Mouse (Mus musculus): ENCODE measurements around the gene Gtf2ird2. TPM values are rescaled to one million over a fixed set of nuclear protein-coding genes. Genes with fewer than 3 reads are reported as not detected.

Gene Gtf2ird2
- polyA plus RNA-seq, 1 experiment: 17.6 TPM

DNA sequence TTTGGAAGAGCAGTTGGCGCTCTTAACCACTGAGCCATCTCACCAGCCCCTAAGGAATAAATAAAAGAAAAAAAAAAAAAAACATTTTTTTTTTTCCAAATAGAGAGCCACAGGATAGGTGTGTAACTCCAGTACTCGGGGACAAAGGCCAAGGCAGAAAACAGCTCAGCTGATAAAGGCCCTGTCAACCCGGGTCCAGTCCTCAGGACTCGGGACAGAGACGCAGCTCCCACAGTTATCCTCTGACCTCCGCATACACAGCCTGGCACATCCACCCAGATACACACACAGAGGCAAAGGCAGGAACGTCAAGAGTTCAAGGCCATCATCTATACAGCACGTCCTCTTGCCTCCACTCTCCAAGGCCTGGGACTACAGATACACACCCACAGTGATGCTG lies 13.7 kb upstream of the Gtf2ird2 start:
- 96% methylated on average over 8 of the region's 8 CpGs for WGBS
- H3K4me1 ChIP-seq (ENCODE audit: control insufficient read depth, insufficient read depth, low read length): no peaks in the 10 kb centered on the region
- TF ChIP-seq CTCF (IDR thresholded peaks at IDR 0.05; ENCODE audit: borderline replicate concordance, insufficient read depth, low read depth, low read length) (no peak), POLR2A (IDR thresholded peaks at IDR 0.05; ENCODE audit: borderline replicate concordance, insufficient read depth, low read length) (no peak)
- DNase-seq: no peak
- no peaks in the 10 kb centered on the region for H3K27me3 ChIP-seq (ENCODE audit: control insufficient read depth, insufficient read depth, low read length)
- no peak overlapping the region for H3K4me3 ChIP-seq (replicated peaks; ENCODE audit: insufficient read depth, low read depth, low read length)
- H3K27ac ChIP-seq (ENCODE audit: insufficient read depth, low read length): no peak overlapping the region

- no peak for DNase-seq
- H3K4me3 ChIP-seq (replicated peaks; ENCODE audit: insufficient read depth, low read depth, low read length): no peak overlapping the region
- H3K4me1 ChIP-seq (ENCODE audit: control insufficient read depth, insufficient read depth, low read length): no peaks in the 10 kb centered on the region; the same call in 1 of the 2 replicates
- WGBS: 24% methylated on average over 4 of the region's 4 CpGs
- H3K27me3 ChIP-seq (ENCODE audit: control insufficient read depth, insufficient read depth, low read length): no peaks in the 10 kb centered on the region
- TF ChIP-seq CTCF (IDR thresholded peaks at IDR 0.05; ENCODE audit: borderline replicate concordance, insufficient read depth, low read depth, low read length) (peak; percentile 44; the same call in 1 of the 2 replicates), POLR2A (IDR thresholded peaks at IDR 0.05; ENCODE audit: borderline replicate concordance, insufficient read depth, low read length) (no peak)
- H3K27ac ChIP-seq (ENCODE audit: insufficient read depth, low read length): no peak overlapping the region
Measured at GRCm38 (mm10) chr5:134173206-134173605, 10.6 kb upstream of the Gtf2ird2 start.

DNA sequence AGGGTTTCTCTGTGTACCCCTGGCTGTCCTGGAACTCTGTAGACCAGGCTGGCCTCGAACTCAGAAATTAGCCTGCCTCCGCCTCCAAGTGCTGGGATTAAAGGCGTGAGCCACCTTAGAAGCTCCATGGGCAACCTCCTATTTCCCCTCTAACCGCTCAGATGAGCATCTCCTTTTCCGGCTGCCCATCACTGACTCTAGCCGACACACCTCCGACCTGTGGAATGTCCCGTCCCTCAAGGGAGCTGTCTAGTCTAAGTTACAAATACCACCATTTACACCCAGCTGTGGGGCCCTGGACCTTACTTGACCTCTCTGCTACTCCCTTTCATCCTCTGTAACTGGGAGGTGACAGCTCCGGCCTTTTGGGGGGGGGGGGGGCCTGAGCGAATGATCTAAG lies 8.1 kb upstream of the Gtf2ird2 start:
- 9% methylated on average over 10 of the region's 10 CpGs for WGBS
- Histone ChIP-seq H3K27ac (ENCODE audit: insufficient read depth, low read length) (no peak overlapping the region), H3K4me3 (replicated peaks; ENCODE audit: insufficient read depth, low read depth, low read length) (peak overlapping the region; percentile 77), H3K4me1 (ENCODE audit: control insufficient read depth, insufficient read depth, low read length) (no peaks in the 10 kb centered on the region; the same call in 1 of the 2 replicates), H3K27me3 (ENCODE audit: control insufficient read depth, insufficient read depth, low read length) (no peaks in the 10 kb centered on the region)
- TF ChIP-seq POLR2A (IDR thresholded peaks at IDR 0.05; ENCODE audit: borderline replicate concordance, insufficient read depth, low read length): no peak
- no peak for TF ChIP-seq CTCF (IDR thresholded peaks at IDR 0.05; ENCODE audit: borderline replicate concordance, insufficient read depth, low read depth, low read length)
- DNase-seq: no peak

GRCm38 (mm10) chr5:134176169-134176881 lies 7.5 kb upstream of the Gtf2ird2 start, which contains the start of gene Rcc1l:
TSS of gene Rcc1l (minus strand) at chr5:134176774.
- DNase-seq: peak; percentile 86 to 88
- Histone ChIP-seq H3K27me3 (ENCODE audit: control insufficient read depth, insufficient read depth, low read length) (no peaks in the 10 kb centered on the region), H3K4me1 (ENCODE audit: control insufficient read depth, insufficient read depth, low read length) (no peaks in the 10 kb centered on the region; the same call in 1 of the 2 replicates), H3K27ac (ENCODE audit: insufficient read depth, low read length) (no peak within 1 kb of the TSS), H3K4me3 (replicated peaks; ENCODE audit: insufficient read depth, low read depth, low read length) (peak within 1 kb of the TSS; percentile 77)
- TF ChIP-seq POLR2A (IDR thresholded peaks at IDR 0.05; ENCODE audit: borderline replicate concordance, insufficient read depth, low read length) (0 out of 2 replicates have a peak, but pooled peaks have one; percentile 30), CTCF (IDR thresholded peaks at IDR 0.05; ENCODE audit: borderline replicate concordance, insufficient read depth, low read depth, low read length) (no peak)
- WGBS: under 1% methylated on average over 72 of the region's 72 CpGs

GRCm38 (mm10) chr5:134178536-134178935 lies 5.3 kb upstream of the Gtf2ird2 start:
- 79% methylated on average over 7 of the region's 7 CpGs for WGBS
- H3K27me3 ChIP-seq (ENCODE audit: control insufficient read depth, insufficient read depth, low read length): no peaks in the 10 kb centered on the region
- no peak for TF ChIP-seq CTCF (IDR thresholded peaks at IDR 0.05; ENCODE audit: borderline replicate concordance, insufficient read depth, low read depth, low read length)
- TF ChIP-seq POLR2A (IDR thresholded peaks at IDR 0.05; ENCODE audit: borderline replicate concordance, insufficient read depth, low read length): no peak
- peaks cover 10% of the 10 kb centered on the region; the same call in 1 of the 2 replicates for H3K4me1 ChIP-seq (ENCODE audit: control insufficient read depth, insufficient read depth, low read length)
- H3K4me3 ChIP-seq (replicated peaks; ENCODE audit: insufficient read depth, low read depth, low read length): no peak overlapping the region
- H3K27ac ChIP-seq (ENCODE audit: insufficient read depth, low read length): no peak overlapping the region
- no peak for DNase-seq

DNA sequence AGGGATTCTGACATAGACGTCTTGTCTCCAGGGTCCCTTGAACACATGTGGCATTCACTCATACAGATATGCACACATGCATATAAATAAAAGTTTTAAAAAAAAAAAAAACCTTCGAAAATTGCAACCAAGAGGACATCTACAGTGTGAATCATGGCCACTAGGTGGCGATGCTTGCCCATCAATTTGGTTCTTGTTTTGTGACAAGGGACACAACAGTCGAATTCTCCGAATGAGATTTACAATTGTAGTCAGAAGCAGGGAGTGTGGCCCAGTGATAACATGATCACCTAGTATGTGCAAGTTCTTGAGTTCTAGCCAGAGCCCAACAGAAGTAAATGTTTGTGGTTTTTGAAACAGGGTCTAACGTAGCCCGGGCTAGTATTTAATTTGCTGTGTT lies 3.9 kb upstream of the Gtf2ird2 start:
- Histone ChIP-seq H3K4me3 (replicated peaks; ENCODE audit: insufficient read depth, low read depth, low read length) (no peak overlapping the region), H3K27me3 (ENCODE audit: control insufficient read depth, insufficient read depth, low read length) (no peaks in the 10 kb centered on the region), H3K4me1 (ENCODE audit: control insufficient read depth, insufficient read depth, low read length) (peaks cover 11% of the 10 kb centered on the region; the same call in 1 of the 2 replicates), H3K27ac (ENCODE audit: insufficient read depth, low read length) (no peak overlapping the region)
- 20% methylated on average over 7 of the region's 7 CpGs for WGBS
- peak; percentile 71 to 81 for DNase-seq
- TF ChIP-seq CTCF (IDR thresholded peaks at IDR 0.05; ENCODE audit: borderline replicate concordance, insufficient read depth, low read depth, low read length) (peak; percentile 61; the same call in 1 of the 2 replicates), POLR2A (IDR thresholded peaks at IDR 0.05; ENCODE audit: borderline replicate concordance, insufficient read depth, low read length) (no peak)

DNA sequence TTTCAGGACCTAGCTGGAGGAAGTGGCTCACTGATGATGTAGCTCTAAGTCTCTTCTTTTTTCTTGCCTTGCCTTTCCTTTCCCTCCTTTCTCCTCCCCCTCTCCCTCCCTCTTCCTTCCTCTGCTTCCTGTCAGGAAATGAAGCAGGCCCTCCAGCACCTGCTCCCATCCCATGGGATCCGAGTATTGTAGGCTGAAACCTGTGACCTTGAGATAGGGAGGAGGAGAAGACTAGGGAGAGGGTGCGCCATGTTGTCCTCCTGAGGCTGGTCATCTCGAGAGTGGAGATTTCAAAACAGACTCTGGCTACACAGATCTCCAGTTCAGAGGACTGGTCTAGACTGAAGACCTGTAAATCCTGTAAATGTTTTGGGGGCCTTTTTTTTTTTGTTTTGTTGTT lies 1.6 kb upstream of the Gtf2ird2 start:
- Histone ChIP-seq H3K4me3 (replicated peaks; ENCODE audit: insufficient read depth, low read depth, low read length) (no peak overlapping the region), H3K27me3 (ENCODE audit: control insufficient read depth, insufficient read depth, low read length) (no peaks in the 10 kb centered on the region), H3K4me1 (ENCODE audit: control insufficient read depth, insufficient read depth, low read length) (peaks cover 11% of the 10 kb centered on the region; the same call in 1 of the 2 replicates), H3K27ac (ENCODE audit: insufficient read depth, low read length) (no peak overlapping the region)
- no peak for TF ChIP-seq POLR2A (IDR thresholded peaks at IDR 0.05; ENCODE audit: borderline replicate concordance, insufficient read depth, low read length)
- no peak for TF ChIP-seq CTCF (IDR thresholded peaks at IDR 0.05; ENCODE audit: borderline replicate concordance, insufficient read depth, low read depth, low read length)
- WGBS: 46% methylated on average over 3 of the region's 3 CpGs
- DNase-seq: no peak

DNA sequence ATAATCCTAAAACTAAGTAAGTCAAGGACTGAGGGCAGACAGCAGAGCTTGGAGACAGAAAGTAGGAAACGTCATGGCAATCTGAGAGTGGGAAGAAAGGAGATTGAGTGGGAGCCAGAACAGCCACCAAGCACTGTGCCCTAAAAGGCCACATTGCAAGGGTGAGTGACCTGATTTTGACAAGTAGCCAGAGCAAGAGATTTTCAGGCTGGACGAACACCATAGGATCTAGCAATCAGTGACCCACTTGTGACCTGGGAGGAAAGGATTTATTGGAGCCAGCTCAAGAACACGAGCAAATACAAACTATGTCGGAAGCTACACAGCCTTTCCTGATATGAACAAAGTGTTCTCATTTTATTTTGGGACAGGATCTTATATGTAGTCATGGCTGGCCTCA lies 1.1 kb upstream of the Gtf2ird2 start:
- Histone ChIP-seq H3K4me1 (ENCODE audit: control insufficient read depth, insufficient read depth, low read length) (peaks cover 11% of the 10 kb centered on the region; the same call in 1 of the 2 replicates), H3K27me3 (ENCODE audit: control insufficient read depth, insufficient read depth, low read length) (no peaks in the 10 kb centered on the region), H3K27ac (ENCODE audit: insufficient read depth, low read length) (0 out of 2 replicates have a peak overlapping the region, but pooled peaks have one; percentile 16), H3K4me3 (replicated peaks; ENCODE audit: insufficient read depth, low read depth, low read length) (no peak overlapping the region)
- peak in 1 of 2 experiments; percentile 22 for DNase-seq
- 27% methylated on average over 4 of the region's 4 CpGs for WGBS
- TF ChIP-seq CTCF (IDR thresholded peaks at IDR 0.05; ENCODE audit: borderline replicate concordance, insufficient read depth, low read depth, low read length) (no peak), POLR2A (IDR thresholded peaks at IDR 0.05; ENCODE audit: borderline replicate concordance, insufficient read depth, low read length) (no peak)
